Comparison of ENCODE assay signal across 18 mouse cellular contexts in the genomic region with DNA sequence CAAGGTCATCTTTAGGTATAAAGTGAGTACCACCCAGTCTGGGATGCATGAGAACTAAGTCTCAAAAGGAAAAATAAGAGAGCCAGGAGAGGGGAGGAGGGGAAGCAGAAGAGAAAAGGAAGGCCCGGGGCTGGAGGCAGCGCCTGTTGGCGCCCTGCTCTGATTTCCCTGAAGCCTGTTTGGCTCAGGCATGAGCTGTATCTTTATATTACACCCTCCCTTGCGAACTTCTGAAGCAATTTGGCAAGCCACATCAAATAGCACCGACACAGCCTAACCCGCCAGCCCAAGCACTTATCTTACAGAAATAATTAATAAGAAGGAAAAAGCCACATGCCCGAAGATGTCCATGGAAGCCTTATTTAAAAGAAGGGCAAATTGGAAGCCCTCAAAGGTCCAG.
"Had no signal": no experiment of that assay in that cellular context is flagged by ENCODE, and none has a peak within 500 bp of the region (broad histone marks: within the 10 kb centered on the region; RNA-seq: fewer than 3 reads in every experiment).

No protein-coding gene starts in this region.

- H3K27ac ChIP-seq: hindbrain, embryonic 13.5 days; hindbrain, embryonic 15.5 days; hindbrain, postnatal 0 days; kidney, embryonic 15.5 days; kidney, postnatal 0 days; limb, embryonic 13.5 days; limb, embryonic 15.5 days; liver, embryonic 12.5 days; liver, embryonic 14.5 days had no signal

- H3K9me3 ChIP-seq: hindbrain, embryonic 13.5 days; hindbrain, embryonic 15.5 days; limb, embryonic 15.5 days; liver, embryonic 12.5 days had no signal

- H3K36me3 ChIP-seq: heart, embryonic 12.5 days; hindbrain, embryonic 13.5 days; hindbrain, embryonic 15.5 days; kidney, embryonic 15.5 days; limb, embryonic 13.5 days; limb, embryonic 15.5 days; liver, embryonic 12.5 days had no signal

- H3K4me1 ChIP-seq: limb, embryonic 15.5 days; liver, embryonic 12.5 days had no signal

- H3K27me3 ChIP-seq: heart, embryonic 12.5 days; hindbrain, embryonic 13.5 days; hindbrain, embryonic 15.5 days; limb, embryonic 13.5 days; limb, embryonic 15.5 days had no signal

- DNase-seq: kidney, adult 11 months; kidney, adult 2 months; kidney, adult 9 months; kidney, postnatal 14 days; kidney, postnatal 36 days; layer of hippocampus, adult 9-11 months; layer of hippocampus, postnatal 36 days; left cerebral cortex, postnatal 4 days had no signal

- H3K4me3 ChIP-seq: heart, embryonic 12.5 days; hindbrain, embryonic 13.5 days; hindbrain, embryonic 15.5 days; kidney, embryonic 15.5 days; limb, embryonic 13.5 days; limb, embryonic 15.5 days; liver, embryonic 12.5 days had no signal
